Mouse (Mus musculus) thymus, adult 2 months (tissue): ENCODE measurements around the gene 1700012A03Rik. TPM values are rescaled to one million over a fixed set of nuclear protein-coding genes. Genes with fewer than 3 reads are reported as not detected.

ENCODE experiments used
- DNase-seq: peaks from one replicate; pipeline ENCODE4 v3.0.0; 2021
- H3K27ac ChIP-seq: fragments of 200-500 bp; 2 replicates; pipeline ENCODE4 v1.5.1; 2012; ENCODE audit warnings: low read length, control low read depth; ENCODE audit not compliant: control insufficient read depth, insufficient read depth
- H3K27me3 ChIP-seq: fragments of 200-500 bp; 2 replicates; pipeline ENCODE4 v1.6.1; 2012; ENCODE audit warnings: mild to moderate bottlenecking, low read length, moderate library complexity, mixed read lengths; ENCODE audit not compliant: control insufficient read depth, insufficient read depth
- H3K36me3 ChIP-seq: fragments of 200-500 bp; 2 replicates; pipeline ENCODE4 v1.6.1; 2012; ENCODE audit warnings: mild to moderate bottlenecking, low read length, moderate library complexity; ENCODE audit not compliant: control insufficient read depth, insufficient read depth
- H3K4me1 ChIP-seq: fragments of 200-500 bp; replicated peaks from 2 replicates; pipeline ENCODE4 v1.6.1; 2012; ENCODE audit warnings: low read length; ENCODE audit not compliant: control insufficient read depth, insufficient read depth
- H3K4me3 ChIP-seq: fragments of 200-500 bp; 2 replicates; pipeline ENCODE4 v1.5.1; 2012; ENCODE audit warnings: mild to moderate bottlenecking, low read length, control low read depth, moderate library complexity; ENCODE audit not compliant: control insufficient read depth, insufficient read depth
- CTCF ChIP-seq: fragments of 200-500 bp; IDR thresholded peaks from 2 replicates; pipeline ENCODE4 v1.5.1; 2012; ENCODE audit warnings: mild to moderate bottlenecking, control low read depth, low read length, moderate library complexity, borderline replicate concordance; ENCODE audit not compliant: control insufficient read depth, poor library complexity, insufficient read depth; ENCODE audit errors: extremely low read depth
- POLR2A ChIP-seq: fragments of 200-500 bp; IDR thresholded peaks from 2 replicates; pipeline ENCODE4 v1.6.1; 2012; ENCODE audit warnings: mild to moderate bottlenecking, low read length, control low read depth, moderate library complexity; ENCODE audit not compliant: control insufficient read depth, poor library complexity, insufficient read depth; ENCODE audit errors: extremely low read depth
- WGBS: fragments of 180-500 bp; shearing (Covaris S2); methylation state at CpG from one replicate; pipeline ENCODE4 v1.1.7; 2018; 5-methylcytosine and 5-hydroxymethylcytosine counted together
- polyA plus RNA-seq: library from polyadenylated mRNA; depleted of rRNA; stranded (reverse); fragments of >200 nt; gene quantifications from 2 replicates; pipeline ENCODE4 v1.2.3, GENCODE M21; 2012

1700012A03Rik gene
- polyA plus RNA-seq, 1 experiment = not detected

- DNase-seq = no peak
- H3K27me3 ChIP-seq = no peaks in the 10 kb centered on the region
- no peak overlapping the region for H3K27ac ChIP-seq
- no peak overlapping the region for H3K4me3 ChIP-seq
- TF ChIP-seq POLR2A = no peak
- TF ChIP-seq CTCF = no peak
- H3K36me3 ChIP-seq = no peaks in the 10 kb centered on the region
- no peaks in the 10 kb centered on the region for H3K4me1 ChIP-seq
Observed at GRCm38 (mm10) chr6:32045344-32045743, 4.7 kb upstream of the 1700012A03Rik start.

- Histone ChIP-seq H3K27me3 (no peaks in the 10 kb centered on the region), H3K27ac (no peak overlapping the region), H3K4me1 (no peaks in the 10 kb centered on the region), H3K36me3 (no peaks in the 10 kb centered on the region), H3K4me3 (no peak overlapping the region)
- WGBS = 87% methylated on average over 4 of the region's 4 CpGs
- no peak for TF ChIP-seq CTCF
- no peak for TF ChIP-seq POLR2A
- DNase-seq = no peak
Observed at GRCm38 (mm10) chr6:32049256-32049950, 643 bp upstream of the 1700012A03Rik start.

- TF ChIP-seq POLR2A (no peak), CTCF (no peak)
- no peak overlapping the region for H3K4me3 ChIP-seq
- no peak for DNase-seq
- no peaks in the 10 kb centered on the region for H3K27me3 ChIP-seq
- no peak overlapping the region for H3K27ac ChIP-seq
- H3K4me1 ChIP-seq = no peaks in the 10 kb centered on the region
- no peaks in the 10 kb centered on the region for H3K36me3 ChIP-seq
- 95% methylated on average over 6 of the region's 6 CpGs for WGBS
Observed at GRCm38 (mm10) chr6:32052135-32052915, 2.3 kb downstream of the 1700012A03Rik start.

- no peak overlapping the region for H3K4me3 ChIP-seq
- no peak for DNase-seq
- 69% methylated on average over 2 of the region's 2 CpGs for WGBS
Observed at GRCm38 (mm10) chr6:32056525-32056924, 6.5 kb downstream of the 1700012A03Rik start.

GRCm38 (mm10) chr6:32058571-32058970 lies 8.5 kb downstream of the 1700012A03Rik start:
- no peaks in the 10 kb centered on the region for H3K27me3 ChIP-seq
- no peak for DNase-seq
- no peak overlapping the region for H3K4me3 ChIP-seq
- TF ChIP-seq CTCF = no peak
- WGBS = 99% methylated on average over 2 of the region's 2 CpGs
- H3K27ac ChIP-seq = no peak overlapping the region
- H3K36me3 ChIP-seq = no peaks in the 10 kb centered on the region
- H3K4me1 ChIP-seq = no peaks in the 10 kb centered on the region

More at GRCm38 (mm10) chr6:32056525-32056924, 6.5 kb downstream of the 1700012A03Rik start:
- TF ChIP-seq CTCF (no peak), POLR2A (no peak)
- Histone ChIP-seq H3K27me3 (no peaks in the 10 kb centered on the region), H3K27ac (no peak overlapping the region), H3K36me3 (no peaks in the 10 kb centered on the region), H3K4me1 (no peaks in the 10 kb centered on the region)

- no peak for DNase-seq
- H3K36me3 ChIP-seq = no peaks in the 10 kb centered on the region
- H3K4me3 ChIP-seq = no peak overlapping the region
- H3K27me3 ChIP-seq = no peaks in the 10 kb centered on the region
- WGBS = 88% methylated on average over 2 of the region's 2 CpGs
- no peak overlapping the region for H3K27ac ChIP-seq
- TF ChIP-seq POLR2A (no peak), CTCF (no peak)
- H3K4me1 ChIP-seq = no peaks in the 10 kb centered on the region
Observed at GRCm38 (mm10) chr6:32060641-32061040, 10.6 kb downstream of the 1700012A03Rik start.

- no peak for TF ChIP-seq POLR2A
- TF ChIP-seq CTCF = no peak
- WGBS = 86% methylated on average over 9 of the region's 9 CpGs
- no peak overlapping the region for H3K27ac ChIP-seq
Observed at GRCm38 (mm10) chr6:32061266-32061665, 11.2 kb downstream of the 1700012A03Rik start.

More at GRCm38 (mm10) chr6:32061266-32061665, 11.2 kb downstream of the 1700012A03Rik start:
- no peaks in the 10 kb centered on the region for H3K27me3 ChIP-seq
- H3K36me3 ChIP-seq = no peaks in the 10 kb centered on the region
- no peak overlapping the region for H3K4me3 ChIP-seq
- DNase-seq = no peak
- no peaks in the 10 kb centered on the region for H3K4me1 ChIP-seq
